Mouse (Mus musculus) cerebellum, adult 2 months (tissue): ENCODE results near the gene Klhdc1.

ENCODE experiments used
- CTCF ChIP-seq: fragments of 200-500 bp; IDR thresholded peaks from 2 replicates; pipeline ENCODE4 v1.5.1; 2011; ENCODE audit warnings: low read depth, mild to moderate bottlenecking, control low read depth, low read length, moderate library complexity, borderline replicate concordance; ENCODE audit not compliant: insufficient read depth
- POLR2A ChIP-seq: fragments of 200-500 bp; IDR thresholded peaks from 2 replicates; pipeline ENCODE4 v1.6.1; 2011; ENCODE audit warnings: low read length, control low read depth, borderline replicate concordance; ENCODE audit not compliant: insufficient read depth

GRCm38 (mm10) chr12:69197378-69198163 is 43.4 kb upstream of the Klhdc1 start:
- no peak for TF ChIP-seq POLR2A
- no peak for TF ChIP-seq CTCF
